Mouse (Mus musculus): ENCODE data around the gene Rac1.
"Not testable (repeated sequence)": the region's sequence is repeated elsewhere in the genome, so short reads cannot be mapped to it uniquely, and the experiment has no call there.

Gene Rac1

GRCm38 (mm10) chr5:143525454-143526225, 2.2 kb downstream of the Rac1 start:
- DNase-seq: no peak

- no peak for DNase-seq
Measured at GRCm38 (mm10) chr5:143522882-143523281, 5.0 kb downstream of the Rac1 start.

DNA sequence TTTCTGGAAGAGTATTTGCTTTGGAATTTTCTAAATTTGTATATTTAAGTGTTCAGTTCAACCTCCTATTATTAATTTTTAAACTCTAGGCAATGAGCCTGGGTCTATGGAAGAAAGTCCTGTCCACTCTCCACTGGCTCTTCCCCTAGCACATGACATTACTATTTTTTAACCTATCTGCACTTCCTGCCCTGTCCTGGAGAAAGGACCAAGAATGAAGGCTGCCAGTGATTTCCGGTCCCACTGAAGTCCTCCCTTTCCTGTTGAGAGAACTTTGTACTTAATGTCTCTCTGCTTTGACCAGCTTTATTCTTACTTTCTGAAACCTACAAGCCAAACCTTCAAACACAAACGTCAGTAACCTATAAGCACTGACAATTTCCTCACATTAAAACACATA, 7.4 kb downstream of the Rac1 start:
- DNase-seq: no peak

DNA sequence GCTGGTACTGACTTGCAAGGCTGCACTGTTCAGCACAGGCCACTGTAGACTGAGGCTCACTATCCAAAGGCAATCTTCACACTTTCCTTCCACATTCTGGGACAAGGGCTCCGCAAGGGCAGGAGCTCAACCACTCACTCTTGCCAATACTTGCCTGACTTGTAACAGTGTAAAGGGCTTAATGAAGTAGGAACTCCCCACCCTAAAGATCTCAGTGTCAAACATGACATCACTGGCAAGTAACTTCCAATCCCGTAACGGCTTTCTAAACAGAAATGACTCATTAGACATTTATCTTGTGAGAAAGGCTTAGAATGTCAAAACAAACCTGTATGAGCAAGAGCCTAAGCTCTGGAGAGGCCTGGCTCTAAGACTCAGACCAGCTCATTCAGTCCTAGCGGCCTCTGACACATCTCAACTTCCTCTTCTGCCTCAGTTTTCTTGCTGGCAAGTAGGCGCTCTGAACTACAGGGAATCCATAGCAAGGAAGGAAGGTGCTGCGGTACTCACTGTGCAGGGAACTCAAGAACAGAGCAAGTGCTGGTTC, 9.7 kb downstream of the Rac1 start:
- DNase-seq: no peak

- no peak for DNase-seq
Measured at GRCm38 (mm10) chr5:143517436-143517835, 10.4 kb downstream of the Rac1 start.

- no peak for DNase-seq
Measured at GRCm38 (mm10) chr5:143517005-143517404, 10.8 kb downstream of the Rac1 start.

- no peak for DNase-seq
Measured at GRCm38 (mm10) chr5:143514878-143515277, 13.0 kb downstream of the Rac1 start.

- DNase-seq: no peak
Measured at GRCm38 (mm10) chr5:143512305-143512704, 15.5 kb downstream of the Rac1 start.

DNA sequence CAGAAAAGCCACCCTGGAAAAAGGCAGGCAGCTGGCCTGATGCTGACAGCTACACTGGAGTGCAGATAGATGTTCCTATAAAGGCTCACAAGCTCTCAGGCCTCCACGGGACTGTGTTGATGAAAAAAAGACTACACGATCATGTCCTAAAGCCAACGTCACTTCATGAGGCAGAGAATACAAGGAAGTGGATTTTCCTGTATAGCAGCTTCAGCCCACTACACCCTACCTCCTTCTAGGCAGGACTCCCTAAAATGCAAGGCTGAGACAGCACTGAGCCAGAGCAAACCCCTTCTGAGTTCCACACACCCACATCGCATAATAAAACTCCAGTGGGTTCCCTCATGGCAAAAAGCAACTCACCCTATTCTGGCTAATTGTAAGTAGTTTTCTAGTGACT, 16.3 kb downstream of the Rac1 start:
- DNase-seq: no peak

DNA sequence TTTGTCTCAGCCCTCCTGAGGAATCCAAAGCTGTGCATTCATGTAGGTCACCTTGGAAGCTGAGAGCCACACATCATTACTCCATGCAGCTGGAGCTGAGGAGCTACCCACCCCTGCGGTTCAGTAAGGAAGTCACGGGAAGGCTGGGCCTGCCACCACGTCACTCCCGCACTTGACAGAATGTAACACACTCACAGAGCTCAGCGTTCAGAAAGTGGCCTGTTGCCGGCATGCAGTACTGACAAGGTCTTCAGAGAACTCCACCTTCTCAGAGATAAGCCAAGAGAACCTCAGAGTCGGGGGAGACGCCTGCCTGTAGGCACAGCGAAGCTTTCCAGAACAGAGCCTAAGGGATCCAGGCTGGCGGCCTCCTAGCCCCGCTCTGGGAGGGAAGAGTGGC, 18.1 kb downstream of the Rac1 start:
- DNase-seq: no peak

- no peak for DNase-seq
Measured at GRCm38 (mm10) chr5:143509294-143509693, 18.5 kb downstream of the Rac1 start.

DNA sequence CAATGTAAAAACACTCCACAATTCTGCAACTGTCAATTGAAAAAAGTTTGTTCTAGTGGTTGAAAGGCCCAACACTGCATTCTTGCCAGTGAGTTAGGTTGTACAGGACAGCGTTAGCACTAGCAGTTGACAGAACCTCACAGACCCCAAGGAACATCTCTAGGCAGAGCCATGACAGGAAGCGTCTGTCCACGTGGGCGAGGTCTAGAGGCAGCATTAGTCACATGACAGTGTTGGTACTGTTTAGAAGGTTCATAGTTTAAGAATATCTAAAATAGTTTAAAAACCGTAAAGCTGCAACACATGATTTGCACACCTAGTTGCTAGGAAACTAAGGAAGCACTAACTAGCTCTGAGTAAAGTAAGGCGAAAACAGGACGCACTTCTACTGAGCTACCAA, 22.3 kb downstream of the Rac1 start:
- no peak for DNase-seq

DNA sequence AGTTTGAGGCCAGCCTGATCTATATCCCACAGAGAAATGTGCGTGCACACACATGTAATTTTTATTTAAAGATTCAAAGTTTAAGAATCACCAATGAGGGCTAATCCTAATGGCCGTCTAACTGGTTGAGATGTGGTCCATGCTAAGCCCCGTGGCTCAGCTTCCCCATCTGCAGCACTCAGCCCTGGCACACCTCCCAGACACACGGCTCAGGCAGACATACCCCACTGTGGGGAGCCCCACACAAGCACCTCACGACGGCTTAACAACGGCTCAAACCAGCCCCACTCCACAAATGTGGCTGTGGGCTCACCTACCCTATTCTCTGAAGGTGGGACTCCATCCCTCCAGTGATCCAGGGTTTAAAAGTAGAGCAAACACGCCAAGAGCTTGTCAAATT, 22.8 kb downstream of the Rac1 start:
- DNase-seq: no peak

DNA sequence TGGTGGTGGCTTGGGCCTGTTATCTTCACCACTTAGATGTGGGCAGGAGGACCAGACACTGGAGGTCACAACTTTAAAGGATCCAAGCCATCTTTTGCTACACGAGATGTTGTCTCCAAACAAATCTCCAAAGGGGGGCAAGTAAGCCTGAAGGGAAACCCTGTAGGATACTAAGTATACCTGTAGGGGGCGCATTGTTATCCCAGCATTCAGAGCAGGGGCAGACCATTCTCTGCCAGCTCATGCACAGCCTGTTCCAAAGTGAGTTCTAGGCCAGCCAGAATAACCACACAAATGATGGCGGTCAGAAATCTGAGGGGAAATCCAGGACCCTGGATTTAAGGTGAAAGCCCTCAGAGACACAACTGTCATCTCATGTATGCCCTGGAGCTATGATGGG, 23.4 kb downstream of the Rac1 start:
- DNase-seq: no peak

DNA sequence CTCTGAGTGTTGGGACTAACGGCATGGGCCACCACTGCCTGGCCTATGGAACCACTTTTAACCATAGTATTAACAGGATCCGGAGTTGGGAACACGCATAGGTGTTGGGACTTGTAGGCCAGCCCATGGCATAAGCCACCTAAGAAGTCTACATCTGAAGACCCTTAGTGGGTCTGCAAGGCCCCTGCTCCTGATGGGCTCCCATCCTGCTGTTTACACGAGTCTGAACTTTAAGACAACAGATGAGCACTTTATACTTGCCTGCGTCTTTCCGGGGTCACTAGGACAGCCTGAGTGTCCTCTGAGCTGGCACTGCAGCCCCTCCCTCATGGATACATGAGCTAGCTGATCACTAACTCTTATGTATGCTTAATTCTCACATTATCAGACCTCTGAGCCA, 24.1 kb downstream of the Rac1 start:
- no peak for DNase-seq

GRCm38 (mm10) chr5:143502899-143503557, 24.8 kb downstream of the Rac1 start:
- no peak for DNase-seq

DNA sequence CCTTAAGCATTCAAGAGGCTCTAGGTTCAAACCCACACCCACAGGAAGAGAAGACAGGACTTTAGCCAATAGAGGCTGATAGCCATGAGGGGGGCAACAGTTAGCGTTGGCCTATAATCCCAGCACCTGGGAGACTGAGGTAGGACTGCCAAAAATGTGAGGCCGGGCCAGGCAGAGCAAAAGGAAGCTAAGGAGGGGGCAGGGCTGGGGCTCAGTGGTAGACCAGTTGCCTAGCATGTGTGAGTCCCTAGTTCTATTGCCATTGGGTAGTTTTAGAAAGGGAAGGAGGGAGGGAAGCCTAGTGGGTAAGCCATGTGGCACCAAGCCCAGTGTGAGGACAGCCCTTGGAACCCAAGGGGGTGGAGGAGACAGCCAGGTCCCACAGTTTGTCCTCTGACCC, 26.2 kb downstream of the Rac1 start:
- no peak for DNase-seq

- no peak for DNase-seq
Measured at GRCm38 (mm10) chr5:143501140-143501539, 26.7 kb downstream of the Rac1 start.

- DNase-seq: not testable (repeated sequence)
Measured at GRCm38 (mm10) chr5:143500711-143501110, 27.1 kb downstream of the Rac1 start.

DNA sequence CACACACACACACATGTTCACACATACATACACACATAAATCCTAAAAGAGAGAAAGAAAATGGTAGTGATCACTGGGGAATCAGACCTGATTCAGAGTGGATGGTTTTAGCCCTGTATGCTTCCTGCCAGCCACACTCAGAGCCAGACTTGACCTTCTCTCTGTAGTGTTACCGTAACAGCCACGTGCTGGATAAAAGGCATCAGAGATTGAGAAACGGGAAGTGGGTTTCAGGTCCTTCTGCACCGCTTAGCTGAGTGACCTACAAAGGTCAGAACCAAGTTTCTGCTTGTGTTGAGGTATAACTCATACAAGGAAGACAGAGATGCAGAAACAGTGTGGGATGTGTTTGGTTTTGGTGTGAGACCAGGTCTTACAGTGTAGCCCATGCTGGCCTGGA, 28.1 kb downstream of the Rac1 start:
- no peak for DNase-seq

- DNase-seq: no peak
Measured at GRCm38 (mm10) chr5:143499197-143499596, 28.6 kb downstream of the Rac1 start.

GRCm38 (mm10) chr5:143497451-143497850, 30.4 kb downstream of the Rac1 start:
- DNase-seq: no peak

DNA sequence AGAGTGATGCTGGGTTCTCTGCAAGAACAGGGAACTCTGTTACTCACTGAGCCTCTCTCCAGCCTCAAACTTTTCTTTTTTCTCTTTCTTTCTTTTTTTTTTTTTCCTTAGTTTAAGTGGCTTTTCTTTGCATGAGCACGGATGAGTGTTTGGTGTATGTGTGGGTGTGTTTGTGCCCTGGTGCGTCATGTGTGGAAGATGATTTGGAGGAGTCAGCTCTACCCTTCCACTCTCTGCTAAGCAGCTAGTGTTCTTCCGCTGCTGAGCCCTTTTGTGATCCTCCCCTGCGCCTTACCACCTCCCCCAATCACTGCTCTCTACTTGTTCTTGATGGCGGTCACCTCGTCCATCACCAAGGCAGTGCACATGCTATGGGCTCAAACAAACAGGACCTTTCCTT, 32.1 kb downstream of the Rac1 start:
- no peak for DNase-seq

DNA sequence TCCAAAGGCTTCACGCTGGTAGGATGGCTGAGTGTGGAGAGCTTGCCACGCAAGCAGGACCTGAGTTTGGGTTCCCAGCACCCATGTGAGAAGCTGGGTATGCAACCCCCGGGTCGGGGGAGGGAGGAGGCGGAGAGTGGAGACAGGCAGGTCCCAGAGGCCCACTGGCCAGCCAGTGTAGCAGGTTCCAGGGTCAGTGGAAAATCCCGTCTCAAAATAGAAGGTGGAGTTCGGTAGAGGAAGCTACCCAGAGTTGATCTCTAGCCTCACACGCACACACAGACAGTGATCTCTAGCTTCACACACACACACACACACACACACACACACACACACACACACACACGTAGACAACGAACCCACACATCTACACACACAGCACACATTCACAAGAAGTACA, 34.7 kb downstream of the Rac1 start:
- no peak for DNase-seq
